Mouse (Mus musculus): ENCODE measurements around the gene H6pd. TPM values are rescaled to one million over a fixed set of nuclear protein-coding genes. Genes with fewer than 3 reads are reported as not detected.
A peak's percentile ranks its signal among the peaks of the same experiment; 100 is the strongest.

H6pd gene
- polyA plus RNA-seq, 1 experiment from 2014 or later: 3.7 TPM

DNA sequence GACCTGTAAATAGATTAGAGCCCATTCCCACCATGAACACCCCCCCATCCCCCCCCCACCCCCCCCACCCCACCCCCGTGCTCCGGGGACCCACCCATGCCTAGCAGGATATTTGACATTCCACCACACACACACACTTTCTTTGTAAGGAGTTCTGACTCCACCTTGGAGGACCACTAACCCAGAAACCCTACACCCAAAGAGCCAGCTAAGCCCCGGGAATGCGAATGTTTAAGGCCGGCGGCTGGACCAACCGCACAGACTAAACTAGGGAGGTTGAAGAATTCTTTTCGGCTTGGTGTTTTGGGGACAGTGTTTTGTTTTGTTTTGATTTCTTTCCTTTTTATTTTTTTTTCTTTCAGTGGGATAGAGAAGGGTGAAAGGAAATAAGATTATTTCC, 70.1 kb downstream of the H6pd start:
- H3K4me1 ChIP-seq: peaks cover 34% of the 10 kb centered on the region
- DNase-seq (ENCODE audit: low spot score): no peak
- WGBS: 63% methylated on average over 8 of the region's 8 CpGs

DNA sequence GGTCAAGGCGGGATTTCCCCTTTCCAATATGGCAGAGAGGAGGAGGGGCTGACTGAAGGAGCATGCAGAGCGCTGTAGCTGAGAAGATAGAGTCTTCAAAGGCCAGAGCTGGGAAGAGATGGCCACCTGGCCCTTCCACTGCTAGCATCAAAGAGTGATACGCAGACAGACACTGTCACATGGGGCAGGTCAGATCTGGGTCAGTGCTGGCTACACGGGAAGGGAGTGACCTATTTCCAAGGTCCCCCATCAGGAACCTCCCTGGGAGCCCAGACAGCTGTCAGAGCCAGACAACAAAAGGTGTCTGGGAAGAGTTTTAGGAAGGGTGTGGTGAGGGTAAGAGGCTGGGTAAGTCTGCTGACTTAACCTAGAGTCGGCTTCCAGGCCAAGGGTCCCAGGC, 71.9 kb downstream of the H6pd start:
- 69% methylated on average over 5 of the region's 5 CpGs for WGBS
- Histone ChIP-seq H3K27ac (replicated peaks) (peak overlapping the region; percentile 38; the same call in 1 of the 2 replicates), H3K9me3 (replicated peaks) (peaks cover 3% of the 10 kb centered on the region; the same call in 1 of the 2 replicates), H3K36me3 (no peaks in the 10 kb centered on the region), H3K4me1 (peaks cover 22% of the 10 kb centered on the region), H3K27me3 (ENCODE audit: low read depth, poor library complexity, severe bottlenecking) (peaks cover 13% of the 10 kb centered on the region), H3K4me3 (no peak overlapping the region)
- DNase-seq (ENCODE audit: low spot score): no peak

More for the DNA sequence above, 70.1 kb downstream of the H6pd start:
- Histone ChIP-seq H3K9me3 (replicated peaks) (no peaks in the 10 kb centered on the region), H3K27me3 (ENCODE audit: low read depth, poor library complexity, severe bottlenecking) (peaks cover 26% of the 10 kb centered on the region), H3K36me3 (no peaks in the 10 kb centered on the region), H3K27ac (replicated peaks) (no peak overlapping the region), H3K4me3 (no peak overlapping the region)

DNA sequence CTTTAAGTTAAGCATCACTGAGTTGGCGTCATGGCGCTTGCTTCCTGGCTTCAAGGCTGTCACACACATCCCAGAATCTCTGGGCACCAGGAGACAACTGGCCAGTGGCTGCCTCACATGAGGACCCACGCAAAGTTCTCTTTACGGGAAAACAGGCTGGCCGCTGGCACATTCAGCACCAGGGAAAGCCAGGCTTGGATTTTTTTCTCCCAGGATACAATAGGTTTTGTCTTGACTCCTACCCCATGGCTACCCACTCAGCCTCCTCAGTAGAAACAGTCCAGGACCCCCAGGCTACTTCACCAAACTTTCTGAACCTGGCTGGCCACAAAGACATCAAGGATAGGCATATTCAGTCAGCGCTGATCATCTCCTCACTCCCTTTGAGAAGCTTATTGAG, 73.4 kb downstream of the H6pd start:
- peaks cover 2% of the 10 kb centered on the region; the same call in 1 of the 2 replicates for H3K27me3 ChIP-seq (ENCODE audit: low read depth, poor library complexity, severe bottlenecking)
- H3K9me3 ChIP-seq (replicated peaks): peaks cover 7% of the 10 kb centered on the region; the same call in 1 of the 2 replicates
- no peak for DNase-seq (ENCODE audit: low spot score)
- no peak overlapping the region for H3K4me3 ChIP-seq
- H3K4me1 ChIP-seq: peaks cover 18% of the 10 kb centered on the region
- 83% methylated on average over 6 of the region's 6 CpGs for WGBS
- H3K27ac ChIP-seq (replicated peaks): no peak overlapping the region
- H3K36me3 ChIP-seq: no peaks in the 10 kb centered on the region

DNA sequence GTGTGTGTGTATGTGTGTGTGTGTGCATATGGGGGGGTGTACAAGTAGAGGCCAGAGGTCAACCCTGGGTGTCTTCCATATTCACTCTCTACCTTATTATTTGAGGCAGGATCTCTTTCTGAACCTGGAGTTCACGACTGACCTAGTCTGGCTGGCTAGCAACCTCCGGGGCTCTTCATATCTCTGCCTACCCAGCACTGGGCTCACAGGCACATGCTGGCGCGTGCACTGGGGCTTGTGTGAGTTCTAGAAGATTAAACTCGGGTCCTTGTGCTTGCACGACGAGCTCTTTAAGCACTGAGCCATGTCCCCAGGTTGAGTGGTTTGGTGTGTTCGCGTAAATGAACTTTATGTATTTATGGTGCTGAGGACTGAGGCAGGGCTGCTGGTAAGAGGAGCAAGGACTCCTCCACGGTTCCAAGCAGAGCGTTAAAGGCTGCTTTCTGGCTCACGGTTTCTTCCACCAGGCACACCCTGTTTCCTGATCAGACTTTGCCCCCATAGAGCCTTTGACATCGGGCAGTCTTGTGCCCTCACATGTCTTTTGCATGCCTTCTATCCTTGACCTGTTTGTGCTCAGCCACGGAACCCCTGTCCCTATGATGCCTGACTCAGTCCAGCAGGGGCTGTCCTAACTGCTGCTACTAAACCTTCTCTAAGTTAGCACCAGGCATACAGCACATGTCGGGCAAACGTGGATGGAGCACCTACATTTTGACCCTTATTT, 75.1 kb downstream of the H6pd start:
- WGBS: 91% methylated on average over 16 of the region's 16 CpGs
- H3K9me3 ChIP-seq (replicated peaks): peaks cover 7% of the 10 kb centered on the region; the same call in 1 of the 2 replicates
- peaks cover 18% of the 10 kb centered on the region for H3K4me1 ChIP-seq
- no peaks in the 10 kb centered on the region for H3K36me3 ChIP-seq
- no peak overlapping the region for H3K27ac ChIP-seq (replicated peaks)
- no peak for DNase-seq (ENCODE audit: low spot score)
- H3K27me3 ChIP-seq (ENCODE audit: low read depth, poor library complexity, severe bottlenecking): no peaks in the 10 kb centered on the region
- H3K4me3 ChIP-seq: no peak overlapping the region

DNA sequence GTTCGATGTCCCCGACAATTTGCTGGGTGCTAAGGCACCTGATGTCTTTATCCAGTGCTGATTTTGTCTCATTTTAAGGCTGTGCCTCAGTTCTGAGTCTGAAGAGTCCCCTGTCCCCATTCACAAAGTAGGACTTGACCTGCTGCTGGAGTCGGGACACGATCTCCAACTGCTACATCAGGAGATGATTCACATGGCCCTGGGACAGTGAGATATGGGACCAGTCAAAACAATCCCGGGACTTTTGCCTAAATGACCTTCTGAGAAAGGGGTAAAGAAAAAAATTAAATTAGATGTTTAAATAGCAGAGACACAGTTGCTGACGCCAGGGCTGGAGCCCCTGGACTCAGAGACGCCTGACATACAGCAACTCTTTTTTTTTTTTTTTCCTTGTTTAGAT, 75.8 kb downstream of the H6pd start:
- 92% methylated on average over 7 of the region's 7 CpGs for WGBS
- no peaks in the 10 kb centered on the region for H3K36me3 ChIP-seq
- H3K9me3 ChIP-seq (replicated peaks): peaks cover 7% of the 10 kb centered on the region; the same call in 1 of the 2 replicates
- no peak for DNase-seq (ENCODE audit: low spot score)
- H3K27me3 ChIP-seq (ENCODE audit: low read depth, poor library complexity, severe bottlenecking): no peaks in the 10 kb centered on the region
- no peak overlapping the region for H3K27ac ChIP-seq (replicated peaks)
- no peak overlapping the region for H3K4me3 ChIP-seq
- peaks cover 12% of the 10 kb centered on the region for H3K4me1 ChIP-seq

DNA sequence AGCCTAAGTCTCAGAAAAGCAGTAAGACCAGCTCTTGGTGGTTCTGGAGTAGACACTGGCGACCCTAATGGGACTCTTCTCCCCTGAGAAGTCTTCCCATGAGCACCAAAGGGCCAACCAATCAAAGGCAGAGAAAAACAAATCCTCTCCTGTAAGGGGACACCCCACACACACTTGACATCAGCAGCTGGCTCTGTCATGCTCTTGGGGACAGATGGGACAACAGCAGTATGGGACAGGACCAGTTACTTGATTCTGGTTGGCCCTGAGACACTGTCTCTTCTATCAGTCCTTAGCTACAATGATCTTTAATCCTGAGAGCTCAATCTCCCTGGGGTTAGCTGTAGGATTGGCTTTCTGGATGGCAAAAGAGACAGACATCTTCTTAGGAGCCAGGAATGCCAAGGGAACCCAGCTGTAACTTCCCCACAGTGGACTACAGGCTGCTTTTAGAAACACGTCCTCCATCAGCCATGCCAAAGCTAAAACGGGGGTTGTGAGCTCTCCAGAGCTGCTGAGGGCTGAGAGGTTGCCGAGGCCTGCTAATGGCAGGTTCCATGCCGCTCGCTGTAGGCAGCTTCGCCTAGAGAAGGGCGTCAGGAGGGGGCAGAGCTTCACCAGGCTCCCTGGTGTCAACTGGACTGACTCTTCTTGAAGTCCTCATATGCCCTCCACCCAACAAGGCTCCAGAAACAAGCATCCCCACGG, 76.6 kb downstream of the H6pd start:
- H3K36me3 ChIP-seq: no peaks in the 10 kb centered on the region
- H3K27ac ChIP-seq (replicated peaks): no peak overlapping the region
- no peak overlapping the region for H3K4me3 ChIP-seq
- peaks cover 8% of the 10 kb centered on the region for H3K4me1 ChIP-seq
- WGBS: 91% methylated on average over 9 of the region's 9 CpGs
- no peaks in the 10 kb centered on the region for H3K27me3 ChIP-seq (ENCODE audit: low read depth, poor library complexity, severe bottlenecking)
- peaks cover 7% of the 10 kb centered on the region; the same call in 1 of the 2 replicates for H3K9me3 ChIP-seq (replicated peaks)
- DNase-seq (ENCODE audit: low spot score): no peak

DNA sequence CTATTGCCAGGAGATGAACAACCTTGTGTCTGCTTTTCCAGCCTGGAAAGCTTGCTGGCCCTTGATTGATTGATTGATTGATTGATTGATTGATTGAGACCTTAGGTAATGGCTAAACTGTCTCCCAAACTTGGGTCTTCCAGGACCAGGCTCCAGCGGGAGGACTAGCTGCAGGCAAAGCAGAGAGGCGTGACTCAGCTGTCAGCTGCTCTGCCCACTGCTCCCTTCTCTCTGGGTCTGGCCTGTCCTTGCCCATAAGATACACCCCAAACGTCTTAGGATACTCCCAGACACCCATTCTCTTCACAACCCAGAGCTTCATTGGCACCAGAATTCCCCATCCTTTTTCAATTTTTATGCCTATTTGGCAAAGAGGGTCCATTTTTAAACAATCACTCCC, 78.1 kb downstream of the H6pd start:
- WGBS: 72% methylated on average over 3 of the region's 3 CpGs

More for the DNA sequence above, 78.1 kb downstream of the H6pd start:
- peaks cover 7% of the 10 kb centered on the region; the same call in 1 of the 2 replicates for H3K9me3 ChIP-seq (replicated peaks)
- H3K4me1 ChIP-seq: no peaks in the 10 kb centered on the region
- no peak overlapping the region for H3K4me3 ChIP-seq
- no peak for DNase-seq (ENCODE audit: low spot score)
- no peaks in the 10 kb centered on the region for H3K36me3 ChIP-seq
- H3K27ac ChIP-seq (replicated peaks): no peak overlapping the region
- H3K27me3 ChIP-seq (ENCODE audit: low read depth, poor library complexity, severe bottlenecking): no peaks in the 10 kb centered on the region

Other genes with a start within 250 kb of the H6pd start
- 16.3 and 18.0 TPM in 2 replicates for gene Slc25a33, start 234.7 kb downstream of the H6pd start, polyA plus RNA-seq (2016; fragmentation: Nextera tagmentation; extraction: Ambion mirVana)
- gene Spsb1, start 54.0 kb downstream of the H6pd start, polyA plus RNA-seq (2016; fragmentation: Nextera tagmentation; extraction: Ambion mirVana): 8.3 and 8.7 TPM in 2 replicates
- gene Gpr157, start 78.3 kb upstream of the H6pd start, polyA plus RNA-seq (2016; fragmentation: Nextera tagmentation; extraction: Ambion mirVana): 0.60 and 0.62 TPM in 2 replicates
- 1.3 and 1.8 TPM in 2 replicates for gene Slc2a5, start 110.3 kb upstream of the H6pd start, polyA plus RNA-seq (2016; fragmentation: Nextera tagmentation; extraction: Ambion mirVana)
- not detected in 2 replicates for gene Slc2a7, start 139.9 kb upstream of the H6pd start, polyA plus RNA-seq (2016; fragmentation: Nextera tagmentation; extraction: Ambion mirVana)
- 0.12 TPM in 1 of 2 replicates, not detected in the other for gene Car6, start 192.3 kb upstream of the H6pd start, polyA plus RNA-seq (2016; fragmentation: Nextera tagmentation; extraction: Ambion mirVana)
- gene Eno1, start 227.7 kb upstream of the H6pd start, polyA plus RNA-seq (2016; fragmentation: Nextera tagmentation; extraction: Ambion mirVana): 2,531 and 3,331 TPM in 2 replicates